Mouse (Mus musculus): ENCODE measurements at regions not wholly inside any gene's neighbourhood (a gene's known extent, or its start where the extent isn't known, plus 50 kb on each side); places are given as distances from the start of the nearest gene placed in this dataset.

DNA sequence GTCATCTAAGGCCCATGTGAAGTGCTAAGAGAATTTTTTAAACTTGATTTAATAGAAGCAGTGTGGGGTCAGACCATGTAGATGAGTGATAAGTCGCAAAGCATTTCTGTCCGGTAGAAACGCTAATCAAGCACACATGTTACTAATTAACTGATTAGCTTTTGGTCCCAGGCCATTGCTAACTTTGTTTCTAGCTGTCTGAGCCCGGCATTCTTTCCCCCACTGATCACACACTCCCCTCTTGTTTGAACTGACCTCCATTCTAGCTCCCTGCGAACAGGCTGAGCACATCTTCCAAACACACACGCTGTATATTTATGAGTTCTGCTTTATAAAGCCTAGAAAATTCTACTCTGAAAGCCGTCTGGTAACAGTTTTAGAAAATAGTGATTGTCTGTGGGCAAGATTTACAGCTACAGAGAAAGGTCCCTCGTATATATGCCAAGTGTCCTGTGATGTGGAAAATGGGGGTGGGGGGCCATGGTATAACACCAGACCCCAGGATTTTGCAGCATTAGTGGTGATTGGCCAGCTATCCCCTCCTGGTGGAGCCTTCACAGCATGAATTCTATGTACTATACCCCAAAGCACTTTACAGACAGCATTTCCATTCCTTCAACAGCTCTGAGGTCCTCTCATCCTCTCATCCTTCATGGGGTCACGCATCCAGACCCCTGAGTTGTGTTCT lies 126.1 kb upstream of the Cops8 start:
- DNase-seq = no peak
- Histone ChIP-seq H3K4me3 (ENCODE audit: low read depth, low read length) (no peak overlapping the region), H3K4me2 (ENCODE audit: low read depth) (no peak overlapping the region), H3K27ac (ENCODE audit: low read depth, low read length) (no peak overlapping the region), H3K27me3 (ENCODE audit: insufficient read depth, low read length) (no peaks in the 10 kb centered on the region), H3K4me1 (ENCODE audit: insufficient read depth) (peaks cover 7% of the 10 kb centered on the region), H3K36me3 (ENCODE audit: insufficient read depth) (no peaks in the 10 kb centered on the region), H3K9ac (no peak overlapping the region), H3K9me3 (ENCODE audit: low read length) (no peaks in the 10 kb centered on the region)
- TF ChIP-seq CTCF (IDR thresholded peaks at IDR 0.05; ENCODE audit: low read depth) = no peak
- WGBS = 32% methylated on average over 9 of the region's 9 CpGs
- ATAC-seq = no peak

DNA sequence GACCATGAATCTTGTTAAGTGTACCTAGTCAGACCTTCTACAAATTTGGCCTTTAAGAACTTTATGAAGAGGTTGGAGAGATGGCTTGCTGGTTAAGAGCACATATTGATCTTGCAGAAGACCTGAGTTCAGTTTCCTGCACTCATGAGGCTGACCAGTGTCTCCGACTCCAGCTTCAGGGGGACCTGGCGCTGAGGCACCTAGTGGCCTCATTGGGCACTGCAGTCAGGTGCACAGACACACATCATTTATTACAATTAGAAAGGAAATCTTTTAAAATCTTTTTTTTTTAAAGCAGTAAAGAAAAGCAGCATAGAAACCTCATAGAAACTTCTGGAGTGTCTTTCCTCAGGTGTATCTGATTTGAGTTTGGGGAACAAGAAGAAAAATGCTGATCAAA lies 123.9 kb upstream of the Cops8 start:
- WGBS = 92% methylated on average over 2 of the region's 2 CpGs
- H3K27me3 ChIP-seq (ENCODE audit: insufficient read depth, low read length) = no peaks in the 10 kb centered on the region
- no peak for ATAC-seq
- no peak overlapping the region for H3K9ac ChIP-seq
- H3K4me2 ChIP-seq (ENCODE audit: low read depth) = no peak overlapping the region
- peaks cover 7% of the 10 kb centered on the region for H3K4me1 ChIP-seq (ENCODE audit: insufficient read depth)
- H3K27ac ChIP-seq (ENCODE audit: low read depth, low read length) = no peak overlapping the region
- H3K4me3 ChIP-seq (ENCODE audit: low read depth, low read length) = no peak overlapping the region
- peak; percentile 11; the same call in 1 of the 2 replicates for TF ChIP-seq CTCF (IDR thresholded peaks at IDR 0.05; ENCODE audit: low read depth)
- H3K36me3 ChIP-seq (ENCODE audit: insufficient read depth) = no peaks in the 10 kb centered on the region
- no peaks in the 10 kb centered on the region for H3K9me3 ChIP-seq (ENCODE audit: low read length)
- no peak for DNase-seq

DNA sequence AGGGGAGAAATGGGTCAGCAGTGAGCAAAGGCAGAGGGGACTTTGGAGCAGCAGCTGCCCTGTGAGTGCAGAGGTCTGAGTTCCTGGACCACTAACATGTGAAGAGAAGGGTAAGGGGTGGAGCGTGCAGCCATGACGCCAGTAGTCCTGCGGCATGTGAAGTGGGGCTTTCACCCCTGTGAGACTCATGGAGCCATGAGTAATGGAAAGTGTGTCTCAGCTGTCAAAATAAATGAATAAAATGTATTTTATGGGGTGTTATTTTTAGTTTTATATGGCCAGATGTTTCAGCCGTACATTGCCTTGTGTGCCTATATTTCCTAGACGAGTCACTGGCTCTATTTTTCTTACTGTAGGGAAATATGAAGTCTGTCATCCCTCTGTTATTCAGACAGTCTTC lies 121.5 kb upstream of the Cops8 start:
- no peak for DNase-seq
- Histone ChIP-seq H3K9ac (no peak overlapping the region), H3K9me3 (ENCODE audit: low read length) (no peaks in the 10 kb centered on the region), H3K4me2 (ENCODE audit: low read depth) (no peak overlapping the region), H3K27ac (ENCODE audit: low read depth, low read length) (no peak overlapping the region), H3K27me3 (ENCODE audit: insufficient read depth, low read length) (no peaks in the 10 kb centered on the region), H3K36me3 (ENCODE audit: insufficient read depth) (no peaks in the 10 kb centered on the region), H3K4me1 (ENCODE audit: insufficient read depth) (no peaks in the 10 kb centered on the region), H3K4me3 (ENCODE audit: low read depth, low read length) (no peak overlapping the region)
- no peak for ATAC-seq
- TF ChIP-seq CTCF (IDR thresholded peaks at IDR 0.05; ENCODE audit: low read depth) = no peak
- 93% methylated on average over 5 of the region's 5 CpGs for WGBS

DNA sequence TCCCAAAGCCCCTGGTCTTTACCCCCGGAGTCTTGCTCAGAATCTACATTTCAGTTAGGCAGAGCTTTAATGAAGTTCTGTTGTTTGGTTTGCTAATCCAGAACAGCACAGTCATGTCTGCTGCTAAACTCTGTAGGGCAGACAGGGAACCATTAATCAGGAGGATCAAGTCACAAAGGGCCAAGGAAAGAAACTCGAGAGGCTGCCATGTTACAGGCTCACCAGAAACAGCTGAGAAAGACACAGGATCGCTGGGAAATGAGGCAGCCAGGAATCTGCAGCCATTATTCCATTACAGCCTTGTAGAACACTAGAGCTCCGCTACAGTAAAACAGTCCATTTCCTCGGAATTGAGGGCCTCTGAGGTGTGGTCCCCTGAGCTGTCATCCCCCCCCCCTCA lies 121.1 kb upstream of the Cops8 start:
- H3K4me2 ChIP-seq (ENCODE audit: low read depth) = no peak overlapping the region
- TF ChIP-seq CTCF (IDR thresholded peaks at IDR 0.05; ENCODE audit: low read depth) = no peak
- no peaks in the 10 kb centered on the region for H3K9me3 ChIP-seq (ENCODE audit: low read length)
- H3K27ac ChIP-seq (ENCODE audit: low read depth, low read length) = no peak overlapping the region
- no peaks in the 10 kb centered on the region for H3K36me3 ChIP-seq (ENCODE audit: insufficient read depth)
- DNase-seq (no peak), ATAC-seq (no peak)
- no peaks in the 10 kb centered on the region for H3K27me3 ChIP-seq (ENCODE audit: insufficient read depth, low read length)
- WGBS = 66% methylated on average over 5 of the region's 5 CpGs
- no peak overlapping the region for H3K4me3 ChIP-seq (ENCODE audit: low read depth, low read length)
- H3K4me1 ChIP-seq (ENCODE audit: insufficient read depth) = no peaks in the 10 kb centered on the region
- H3K9ac ChIP-seq = no peak overlapping the region

DNA sequence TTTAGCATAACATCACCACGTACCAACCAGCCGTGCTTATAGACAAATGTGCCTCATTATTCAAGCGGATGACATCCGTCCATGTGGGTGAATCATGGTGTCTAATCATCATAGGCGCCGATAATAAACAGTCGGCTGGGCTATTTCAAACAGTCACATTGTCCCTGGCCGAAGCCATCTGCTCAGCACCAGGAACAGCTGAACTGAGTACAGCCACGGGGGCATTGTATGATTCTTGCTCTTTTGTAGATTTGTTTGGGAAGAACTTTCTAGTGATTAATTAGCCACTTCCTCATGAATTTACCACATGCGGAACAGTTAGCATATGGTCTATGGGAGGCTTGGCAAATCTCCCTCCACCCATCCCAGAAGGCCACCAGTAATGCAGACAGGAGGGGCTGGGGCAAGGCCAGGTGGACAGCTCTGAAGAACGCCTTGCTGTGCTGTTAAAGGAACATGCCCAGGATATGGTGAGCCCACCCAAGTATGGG lies 116.4 kb upstream of the Cops8 start:
- Histone ChIP-seq H3K4me3 (ENCODE audit: low read depth, low read length) (no peak overlapping the region), H3K9ac (no peak overlapping the region), H3K4me1 (ENCODE audit: insufficient read depth) (no peaks in the 10 kb centered on the region), H3K27ac (ENCODE audit: low read depth, low read length) (no peak overlapping the region), H3K36me3 (ENCODE audit: insufficient read depth) (no peaks in the 10 kb centered on the region), H3K27me3 (ENCODE audit: insufficient read depth, low read length) (no peaks in the 10 kb centered on the region), H3K9me3 (ENCODE audit: low read length) (no peaks in the 10 kb centered on the region), H3K4me2 (ENCODE audit: low read depth) (no peak overlapping the region)
- DNase-seq = peak; percentile 20
- TF ChIP-seq CTCF (IDR thresholded peaks at IDR 0.05; ENCODE audit: low read depth) = no peak
- 35% methylated on average over 11 of the region's 11 CpGs for WGBS
- peak; percentile 63 for ATAC-seq

DNA sequence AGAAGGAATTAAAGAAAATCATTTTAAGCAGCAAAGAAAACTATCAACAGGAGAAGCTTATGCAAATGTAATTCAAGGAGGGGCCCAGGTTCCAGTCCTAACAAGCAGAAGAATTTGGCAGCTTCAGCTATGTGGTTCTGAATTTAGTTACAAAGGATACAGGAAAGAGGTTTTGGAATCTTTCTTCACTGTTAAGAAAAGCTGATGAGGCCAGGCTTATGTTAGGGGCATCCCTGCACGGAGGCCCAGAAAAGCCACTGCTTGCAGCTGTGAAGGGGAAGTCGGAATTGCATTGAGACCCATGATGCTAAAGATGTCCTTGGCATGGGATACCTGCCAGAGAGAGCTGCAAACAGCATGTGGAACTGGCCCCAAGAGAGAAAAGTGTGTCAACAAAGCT lies 114.9 kb upstream of the Cops8 start:
- H3K4me1 ChIP-seq (ENCODE audit: insufficient read depth) = no peaks in the 10 kb centered on the region
- H3K4me3 ChIP-seq (ENCODE audit: low read depth, low read length) = no peak overlapping the region
- no peaks in the 10 kb centered on the region for H3K27me3 ChIP-seq (ENCODE audit: insufficient read depth, low read length)
- no peak overlapping the region for H3K9ac ChIP-seq
- TF ChIP-seq CTCF (IDR thresholded peaks at IDR 0.05; ENCODE audit: low read depth) = no peak
- no peak overlapping the region for H3K4me2 ChIP-seq (ENCODE audit: low read depth)
- no peaks in the 10 kb centered on the region for H3K36me3 ChIP-seq (ENCODE audit: insufficient read depth)
- ATAC-seq (no peak), DNase-seq (no peak)
- no peaks in the 10 kb centered on the region for H3K9me3 ChIP-seq (ENCODE audit: low read length)
- 56% methylated on average over 2 of the region's 2 CpGs for WGBS
- H3K27ac ChIP-seq (ENCODE audit: low read depth, low read length) = no peak overlapping the region

DNA sequence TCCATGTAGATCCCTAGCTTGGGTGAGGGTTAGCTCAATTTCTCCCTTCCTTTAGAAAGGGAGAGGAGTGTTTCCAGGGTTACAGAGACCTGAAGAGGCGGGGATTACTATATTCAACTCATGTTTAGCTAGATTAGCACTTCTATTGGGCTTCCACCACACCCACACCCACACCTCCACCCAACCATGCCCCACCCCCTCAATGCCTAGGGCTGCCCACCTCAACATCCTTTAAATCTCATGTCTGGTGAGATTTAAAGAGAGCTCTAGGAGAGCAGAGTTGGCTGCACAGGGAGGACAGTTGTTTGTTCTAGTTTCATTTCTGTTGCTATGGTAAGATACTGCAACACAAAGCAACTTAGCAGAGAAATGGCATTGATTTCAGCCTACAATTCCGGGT lies 113.8 kb upstream of the Cops8 start:
- ATAC-seq (no peak), DNase-seq (no peak)
- Histone ChIP-seq H3K27ac (ENCODE audit: low read depth, low read length) (no peak overlapping the region), H3K9me3 (ENCODE audit: low read length) (no peaks in the 10 kb centered on the region), H3K9ac (no peak overlapping the region), H3K4me3 (ENCODE audit: low read depth, low read length) (no peak overlapping the region), H3K36me3 (ENCODE audit: insufficient read depth) (no peaks in the 10 kb centered on the region), H3K4me2 (ENCODE audit: low read depth) (no peak overlapping the region), H3K4me1 (ENCODE audit: insufficient read depth) (no peaks in the 10 kb centered on the region), H3K27me3 (ENCODE audit: insufficient read depth, low read length) (no peaks in the 10 kb centered on the region)
- WGBS = 76% methylated on average over 2 of the region's 2 CpGs
- no peak for TF ChIP-seq CTCF (IDR thresholded peaks at IDR 0.05; ENCODE audit: low read depth)

Data from forebrain, postnatal 0 days (tissue).